Mouse (Mus musculus): Measurements from ENCODE around the gene Snx19. TPM values are rescaled to one million over a fixed set of nuclear protein-coding genes. Genes with fewer than 3 reads are reported as not detected.

Snx19 gene
- polyA plus RNA-seq, 1 experiment from 2014 or later: 25.2 TPM

DNA sequence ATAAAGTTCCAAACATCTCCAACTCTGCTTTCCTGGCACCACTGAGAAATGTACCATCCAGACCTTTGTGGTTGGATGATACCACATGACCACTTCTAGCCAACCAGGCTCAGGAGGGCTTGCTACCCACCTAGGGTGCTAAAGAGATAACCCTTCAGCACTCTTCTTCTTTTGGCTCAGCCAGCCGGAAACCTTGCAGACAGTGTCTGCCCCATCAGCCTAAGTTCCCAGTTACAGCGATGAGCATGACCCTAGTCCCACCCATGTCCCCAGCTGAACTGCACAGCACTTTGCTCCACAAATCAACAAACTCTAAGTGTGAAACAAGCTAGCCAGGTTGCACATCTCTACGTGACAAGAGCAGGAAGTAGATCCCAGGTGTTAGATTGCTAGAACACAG lies 57.3 kb downstream of the Snx19 start:
- no peak overlapping the region for H3K27ac ChIP-seq
- no peak overlapping the region for H3K4me3 ChIP-seq
- no peaks in the 10 kb centered on the region for H3K36me3 ChIP-seq
- no peaks in the 10 kb centered on the region for H3K4me1 ChIP-seq
- H3K27me3 ChIP-seq: no peaks in the 10 kb centered on the region
- H3K4me2 ChIP-seq (replicated peaks): no peak overlapping the region
- WGBS: 93% methylated on average over 3 of the region's 3 CpGs
- no peaks in the 10 kb centered on the region for H3K9me3 ChIP-seq
- H3K9ac ChIP-seq: no peak overlapping the region
- no peak for ATAC-seq (ENCODE audit: insufficient number of reproducible peaks, insufficient read depth, low FRiP score, low TSS enrichment)

DNA sequence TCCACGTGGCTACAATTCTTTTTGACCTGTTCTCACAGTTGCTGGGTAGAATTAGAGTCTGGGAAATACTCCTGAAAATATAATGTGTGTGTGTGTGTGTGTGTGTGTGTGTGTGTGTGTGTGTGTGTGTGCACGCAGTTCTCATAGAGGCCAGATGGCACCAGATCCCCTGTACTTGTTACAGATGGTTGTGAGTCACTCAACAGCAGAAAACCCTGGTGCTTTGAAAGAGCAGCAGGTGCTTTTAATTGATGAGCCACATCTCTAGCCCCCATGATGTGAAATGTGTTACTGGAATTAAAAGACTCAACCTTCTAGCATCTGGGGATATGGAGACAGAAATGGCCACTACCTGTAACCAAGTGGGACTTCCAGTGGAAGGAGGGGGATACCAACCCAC lies 58.3 kb downstream of the Snx19 start:
- no peak overlapping the region for H3K27ac ChIP-seq
- no peaks in the 10 kb centered on the region for H3K27me3 ChIP-seq
- ATAC-seq (ENCODE audit: insufficient number of reproducible peaks, insufficient read depth, low FRiP score, low TSS enrichment): no peak
- no peaks in the 10 kb centered on the region for H3K9me3 ChIP-seq
- no peak overlapping the region for H3K9ac ChIP-seq
- H3K4me1 ChIP-seq: no peaks in the 10 kb centered on the region
- no peak overlapping the region for H3K4me2 ChIP-seq (replicated peaks)
- H3K36me3 ChIP-seq: no peaks in the 10 kb centered on the region
- WGBS: 84% methylated on average over 2 of the region's 2 CpGs
- no peak overlapping the region for H3K4me3 ChIP-seq

DNA sequence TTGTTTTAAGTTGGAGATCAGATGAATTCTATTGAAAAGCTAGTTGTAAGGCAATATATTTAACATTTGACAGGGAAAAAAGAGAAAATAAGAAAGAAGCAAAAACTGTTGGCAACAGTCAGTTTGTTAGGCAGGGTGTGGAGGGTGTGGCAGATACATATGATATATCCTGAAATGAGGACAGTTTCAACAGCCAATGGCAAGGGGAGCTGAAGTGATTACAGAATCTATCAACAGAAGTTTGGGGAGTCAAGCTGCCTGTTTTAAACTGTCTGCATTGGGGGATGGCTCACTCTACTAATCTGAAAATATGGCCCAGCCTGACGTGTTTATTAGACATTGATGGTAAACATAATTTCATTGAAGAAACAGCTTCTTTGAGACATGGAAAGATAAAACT lies 61.5 kb downstream of the Snx19 start:
- H3K4me1 ChIP-seq: no peaks in the 10 kb centered on the region
- no peak overlapping the region for H3K4me2 ChIP-seq (replicated peaks)
- H3K9ac ChIP-seq: no peak overlapping the region
- H3K36me3 ChIP-seq: no peaks in the 10 kb centered on the region
- no peak overlapping the region for H3K4me3 ChIP-seq
- WGBS: 87% methylated on average over 1 of the region's 1 CpGs
- no peak for ATAC-seq (ENCODE audit: insufficient number of reproducible peaks, insufficient read depth, low FRiP score, low TSS enrichment)
- no peak overlapping the region for H3K27ac ChIP-seq
- no peaks in the 10 kb centered on the region for H3K27me3 ChIP-seq
- no peaks in the 10 kb centered on the region for H3K9me3 ChIP-seq

DNA sequence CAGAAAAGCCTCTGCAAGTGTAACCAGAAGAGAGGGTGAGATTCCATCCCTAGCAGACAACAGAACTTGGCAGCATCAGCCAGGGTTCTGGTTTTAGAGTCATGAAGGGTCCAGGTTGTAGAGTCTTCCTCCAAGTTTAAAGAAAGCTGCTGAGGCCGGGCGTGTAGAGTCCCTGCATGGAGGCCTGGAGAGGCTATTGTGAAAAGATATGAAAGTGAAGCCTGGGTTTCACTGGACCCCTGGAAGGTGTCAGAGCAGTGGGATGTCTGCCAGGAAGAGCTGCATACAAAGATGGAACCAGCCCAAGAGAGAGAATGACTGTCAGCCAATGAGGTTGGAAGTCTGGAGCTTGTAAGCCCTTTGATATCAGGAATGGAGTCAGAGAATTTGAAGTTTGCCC lies 67.5 kb downstream of the Snx19 start:
- Histone ChIP-seq H3K4me2 (replicated peaks) (no peak overlapping the region), H3K9ac (no peak overlapping the region), H3K9me3 (no peaks in the 10 kb centered on the region), H3K27me3 (no peaks in the 10 kb centered on the region), H3K36me3 (no peaks in the 10 kb centered on the region), H3K4me1 (no peaks in the 10 kb centered on the region), H3K4me3 (no peak overlapping the region), H3K27ac (no peak overlapping the region)
- ATAC-seq (ENCODE audit: insufficient number of reproducible peaks, insufficient read depth, low FRiP score, low TSS enrichment): no peak
- WGBS: 83% methylated on average over 2 of the region's 2 CpGs

DNA sequence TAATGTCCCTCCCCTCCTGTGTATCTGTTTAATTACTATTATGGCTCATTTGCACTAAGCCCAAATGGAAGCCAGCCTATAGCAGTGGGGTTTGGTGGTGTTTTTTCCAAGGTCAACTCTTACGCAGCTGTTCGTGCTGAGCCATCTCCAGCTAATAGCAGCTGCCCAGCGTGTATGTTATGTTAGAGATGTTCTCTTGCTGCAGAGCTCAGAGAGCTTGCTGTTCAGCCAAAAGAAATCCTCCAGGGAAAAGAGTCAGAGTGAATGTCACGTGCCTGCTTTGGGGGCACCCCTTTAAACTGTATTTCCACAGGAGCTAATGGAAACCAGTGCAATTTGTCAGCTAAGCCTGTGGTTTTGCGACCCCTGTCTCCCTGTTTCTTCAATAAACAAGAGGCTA lies 82.1 kb downstream of the Snx19 start:
- no peak overlapping the region for H3K9ac ChIP-seq
- H3K27ac ChIP-seq: no peak overlapping the region
- H3K27me3 ChIP-seq: no peaks in the 10 kb centered on the region
- H3K9me3 ChIP-seq: 0 out of 2 replicates have a peak, but pooled peaks cover 6% of the 10 kb centered on the region
- no peaks in the 10 kb centered on the region for H3K36me3 ChIP-seq
- H3K4me3 ChIP-seq: no peak overlapping the region
- ATAC-seq (ENCODE audit: insufficient number of reproducible peaks, insufficient read depth, low FRiP score, low TSS enrichment): no peak
- WGBS: 74% methylated on average over 5 of the region's 5 CpGs
- H3K4me1 ChIP-seq: no peaks in the 10 kb centered on the region
- H3K4me2 ChIP-seq (replicated peaks): no peak overlapping the region

DNA sequence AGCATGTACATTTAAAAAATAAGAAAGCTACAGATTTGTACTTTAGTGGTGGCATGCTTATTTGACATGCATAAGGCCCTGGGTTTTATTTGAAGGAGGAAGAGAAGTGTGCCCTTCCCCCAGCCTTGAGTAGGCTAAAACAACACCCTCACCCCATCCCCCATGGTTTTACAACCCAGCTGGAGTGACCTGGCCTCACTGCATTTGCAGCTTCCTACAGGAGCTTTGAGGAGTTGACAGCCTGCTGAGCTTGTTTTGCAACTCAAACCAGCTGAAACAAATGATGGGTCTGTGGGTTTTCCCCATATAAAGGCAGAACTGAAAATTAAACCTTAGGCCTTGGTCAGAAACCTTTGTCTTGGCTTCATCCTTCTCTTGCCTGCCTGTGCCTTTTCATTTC lies 89.0 kb downstream of the Snx19 start:
- H3K9ac ChIP-seq: no peak overlapping the region
- H3K9me3 ChIP-seq: 0 out of 2 replicates have a peak, but pooled peaks cover 6% of the 10 kb centered on the region
- no peak for ATAC-seq (ENCODE audit: insufficient number of reproducible peaks, insufficient read depth, low FRiP score, low TSS enrichment)
- H3K27me3 ChIP-seq: no peaks in the 10 kb centered on the region
- H3K27ac ChIP-seq: no peak overlapping the region
- no peak overlapping the region for H3K4me3 ChIP-seq
- H3K4me2 ChIP-seq (replicated peaks): no peak overlapping the region
- no peaks in the 10 kb centered on the region for H3K36me3 ChIP-seq
- peaks cover 13% of the 10 kb centered on the region for H3K4me1 ChIP-seq

Measured in embryonic facial prominence, embryonic 12.5 days (tissue).